Mouse (Mus musculus): ENCODE data around the gene Selenoh.

DNA sequence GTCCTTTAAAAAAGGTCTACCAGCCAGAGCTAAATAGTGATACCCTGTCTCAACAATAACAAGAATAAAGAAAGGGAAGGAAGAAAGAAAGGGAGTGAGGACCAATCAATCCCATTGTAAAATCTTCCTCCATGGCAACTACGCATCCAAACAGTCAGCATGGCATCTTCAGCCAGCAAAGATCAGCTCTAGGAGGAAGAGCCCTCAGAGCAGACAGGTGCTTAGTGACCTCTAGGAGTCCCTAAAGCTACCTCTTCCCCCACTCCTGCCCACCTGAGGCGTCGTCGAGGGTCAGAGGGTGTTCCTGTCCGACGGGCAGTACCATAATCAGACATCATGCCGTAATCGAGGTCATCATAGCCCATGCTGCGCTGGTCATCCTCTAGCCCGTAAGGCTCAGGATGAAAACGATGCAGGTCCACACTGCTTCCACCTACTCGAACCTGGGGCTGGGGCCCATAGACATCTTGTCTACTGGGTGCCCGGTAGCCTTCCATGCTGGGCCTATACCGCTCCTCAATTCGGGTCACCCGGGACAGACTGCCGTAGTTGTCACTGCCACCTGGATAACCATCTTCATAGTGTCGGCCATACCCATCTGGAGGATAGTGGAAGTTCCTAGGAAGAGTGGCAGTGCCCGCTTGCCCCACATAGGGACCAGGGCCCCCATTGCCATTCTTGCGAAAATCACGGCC, 50.8 kb downstream of the Selenoh start:
- TF ChIP-seq TAL1 (IDR thresholded peaks at IDR 0.05; ENCODE audit: low read length) = no peak
- no peak for TF ChIP-seq GATA1 (IDR thresholded peaks at IDR 0.05; ENCODE audit: low read length)

Data from erythroblast, embryonic 14.5 days (primary cell).